Mouse (Mus musculus) heart, adult 11 months (tissue): ENCODE measurements around the gene Nek2.

Source experiments
- DNase-seq: peaks from one replicate; pipeline ENCODE4 v3.0.0; 2022

The Nek2 gene

DNA sequence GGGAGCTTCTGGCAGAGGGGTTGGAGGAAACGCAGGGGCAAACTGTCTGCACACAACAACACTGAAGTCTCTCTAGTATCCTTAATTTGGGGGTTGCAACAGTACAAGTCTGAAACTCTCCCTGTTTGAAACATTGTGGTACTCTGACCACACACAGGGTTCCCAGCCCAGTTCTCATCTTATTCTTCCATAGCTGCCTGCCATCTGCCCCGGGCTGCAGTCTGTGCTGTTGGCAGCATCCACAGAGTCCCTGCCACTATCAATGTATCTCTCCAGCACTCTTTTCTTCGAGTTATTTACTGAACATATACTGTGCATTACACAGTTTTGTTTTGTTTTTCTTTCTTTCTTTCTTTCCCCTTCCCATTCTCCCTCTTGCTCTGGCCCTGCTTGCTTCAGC lies 4.6 kb upstream of the Nek2 start:
- no peak for DNase-seq

DNA sequence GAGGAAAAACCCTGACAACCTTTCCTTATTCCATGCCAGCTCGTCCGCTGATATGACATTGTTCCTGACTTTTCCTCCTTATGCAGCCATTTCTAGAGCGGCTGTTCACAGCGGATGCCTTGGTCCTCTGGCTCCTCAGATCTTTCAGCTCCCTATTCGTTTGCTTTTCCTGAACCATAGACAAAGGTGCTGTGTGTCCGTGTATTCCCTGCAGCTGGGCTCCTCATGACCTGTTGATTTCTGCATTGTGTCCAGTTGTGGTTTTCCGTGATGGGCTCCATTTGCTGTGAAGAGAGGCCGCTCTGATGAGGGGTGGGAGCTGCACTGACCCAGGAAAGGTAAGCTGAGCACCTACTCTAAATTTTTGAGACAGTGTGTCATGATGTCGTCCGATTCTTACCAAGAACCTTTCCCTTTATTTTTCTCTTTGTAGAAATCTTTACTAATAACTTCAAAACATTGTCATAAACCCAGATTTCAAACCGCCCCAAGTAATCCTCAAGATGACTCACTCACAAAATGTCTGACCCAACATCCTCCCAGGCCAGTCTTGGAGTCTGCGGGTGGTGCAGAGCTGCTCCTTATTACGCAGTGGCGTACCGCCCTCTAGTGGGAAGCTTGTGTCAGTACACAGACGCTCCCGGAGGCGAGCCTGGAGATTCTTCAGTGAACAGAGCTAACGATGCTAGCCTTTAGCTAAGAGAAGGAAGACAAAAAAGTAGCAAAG lies 3.7 kb upstream of the Nek2 start:
- peak; percentile 98 for DNase-seq

DNA sequence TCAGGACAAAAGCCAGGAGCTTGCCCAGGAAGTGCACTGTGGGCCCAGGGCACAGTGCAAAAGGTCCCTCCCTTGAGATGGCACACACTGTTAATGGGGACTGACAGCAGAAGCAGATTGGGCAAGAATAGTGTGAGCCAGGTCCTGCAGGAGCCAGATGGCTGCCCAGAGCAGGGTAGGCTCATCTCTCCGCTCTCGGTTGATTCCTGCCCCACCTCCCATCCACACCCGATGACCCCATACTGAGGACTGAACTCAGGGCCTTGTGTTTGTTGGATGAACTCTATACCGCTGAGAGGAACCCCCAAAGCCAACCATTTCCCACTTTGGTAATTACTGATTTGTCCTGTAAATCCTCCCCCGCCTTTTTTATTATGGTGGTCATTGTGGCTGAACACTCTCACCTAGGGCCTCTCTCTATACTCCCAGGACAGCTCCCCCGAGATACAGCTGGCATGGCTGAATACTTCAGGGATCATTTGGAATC lies 3.1 kb upstream of the Nek2 start:
- peak; percentile 92 for DNase-seq

DNA sequence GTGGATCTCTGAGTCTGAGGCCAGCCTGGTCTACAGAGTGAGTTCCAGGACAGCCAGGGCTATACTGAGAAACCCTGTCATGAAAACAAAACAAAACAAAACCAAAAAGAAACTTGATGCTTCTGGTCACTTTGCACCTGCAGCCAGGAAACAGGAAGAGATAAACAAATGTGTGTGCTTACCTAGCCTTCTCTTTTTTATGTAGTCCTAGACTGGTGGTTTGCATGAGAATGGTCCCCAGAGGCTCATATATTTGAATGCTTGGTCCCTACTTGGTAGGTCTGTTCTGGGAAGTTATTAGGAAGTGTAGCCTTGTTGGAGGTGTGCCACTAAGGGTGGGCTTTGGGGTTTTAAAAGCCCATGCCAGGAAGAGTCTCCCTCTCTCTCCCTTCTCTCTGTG lies 2.2 kb upstream of the Nek2 start:
- no peak for DNase-seq

DNA sequence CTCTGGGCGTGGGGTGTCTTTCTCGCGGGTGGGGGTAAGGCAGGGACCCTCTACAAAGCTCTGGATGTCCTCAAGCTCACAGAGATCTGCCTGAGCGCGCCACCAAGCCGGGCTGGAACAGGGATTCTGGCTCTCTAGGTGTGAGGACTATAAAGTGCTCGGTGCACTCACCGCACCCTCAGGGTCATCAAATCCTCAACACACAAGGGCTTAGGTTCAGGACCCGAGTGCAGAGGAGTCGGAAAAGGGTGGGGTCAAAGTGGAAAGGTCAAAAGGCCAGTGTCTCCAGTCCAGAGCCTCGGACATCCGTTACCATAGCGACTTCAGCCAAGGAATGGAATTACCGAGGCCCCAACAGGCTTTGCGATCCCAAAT lies 306 bp upstream of the Nek2 start:
- no peak for DNase-seq

DNA sequence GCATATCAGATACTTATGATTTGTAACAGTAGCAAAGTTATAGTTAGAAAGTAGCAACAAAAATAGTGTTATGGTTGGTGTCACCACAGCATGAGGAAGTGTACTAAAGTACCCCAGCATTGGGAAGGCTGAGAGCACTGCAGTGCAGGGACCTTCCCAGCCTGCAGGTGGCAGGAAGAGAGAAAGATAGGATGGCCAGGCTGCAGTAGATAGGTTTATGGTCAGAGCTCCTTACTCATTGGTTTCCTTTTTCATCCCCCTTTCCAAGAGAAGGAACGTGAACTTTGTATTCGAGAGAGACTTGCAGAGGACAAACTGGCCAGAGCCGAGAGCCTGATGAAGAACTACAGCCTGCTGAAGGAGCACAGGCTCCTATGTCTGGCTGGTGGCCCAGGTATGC lies 7.9 kb downstream of the Nek2 start:
- DNase-seq = no peak

- DNase-seq = no peak
These were observed 12.2 kb downstream of the Nek2 start for GRCm38 (mm10) chr1:191833396-191833795.

DNA sequence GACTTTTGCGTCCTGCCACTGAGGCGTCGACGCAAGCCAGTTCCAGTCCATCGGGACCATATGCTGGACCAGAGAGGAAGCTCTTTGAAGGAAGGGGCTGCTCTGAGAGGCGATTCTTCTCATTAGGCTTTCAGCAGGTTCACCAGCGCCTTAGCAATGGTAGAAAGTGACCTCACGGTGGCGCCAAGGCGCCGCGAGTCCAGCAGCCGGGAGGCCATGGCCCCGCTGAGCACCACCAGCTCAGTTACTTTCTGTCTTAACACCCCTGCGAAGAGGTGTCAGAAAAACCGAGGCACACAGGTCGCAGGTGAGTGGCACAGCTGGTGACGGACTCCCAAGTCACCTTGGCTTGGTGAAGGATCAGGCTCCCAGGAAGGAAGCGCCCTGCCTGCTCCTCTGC lies 13.6 kb downstream of the Nek2 start:
- DNase-seq = peak; percentile 96

DNA sequence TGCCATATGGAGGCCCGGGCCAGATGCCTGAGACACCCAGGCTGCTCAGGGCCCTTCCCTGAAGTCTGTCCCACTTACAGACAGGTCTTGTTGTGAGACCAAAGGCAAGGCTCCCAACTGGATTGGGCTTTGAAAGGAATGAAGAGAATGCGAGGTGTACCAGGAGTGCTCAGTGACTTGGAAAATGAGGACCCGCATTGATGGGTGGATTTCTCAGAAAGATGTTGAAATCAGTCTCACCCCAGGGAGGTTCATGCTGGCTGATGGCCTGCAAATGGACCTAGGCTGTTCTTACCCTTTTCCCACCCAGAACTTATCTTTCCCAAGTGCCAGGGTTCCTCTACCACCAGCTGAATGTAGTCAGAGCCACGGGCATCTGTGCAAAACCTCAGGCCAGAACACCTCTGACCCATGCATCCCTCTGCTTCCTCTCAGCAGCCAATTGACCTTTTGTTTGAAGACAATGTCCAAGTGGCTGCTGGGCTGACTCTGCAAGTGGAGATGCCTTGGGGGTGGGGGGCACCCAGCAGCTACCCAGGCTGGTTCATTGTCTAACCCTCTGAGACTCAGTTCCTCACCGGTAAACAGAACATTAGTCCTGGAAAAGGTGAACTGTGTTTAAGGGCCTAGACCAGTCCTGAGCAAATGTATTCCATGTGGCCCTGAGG lies 15.2 kb downstream of the Nek2 start:
- DNase-seq = no peak

GRCm38 (mm10) chr1:191837691-191838090 lies 16.4 kb downstream of the Nek2 start:
- no peak for DNase-seq

- DNase-seq = peak; percentile 88
These were observed 17.9 kb downstream of the Nek2 start for GRCm38 (mm10) chr1:191838994-191839741.

DNA sequence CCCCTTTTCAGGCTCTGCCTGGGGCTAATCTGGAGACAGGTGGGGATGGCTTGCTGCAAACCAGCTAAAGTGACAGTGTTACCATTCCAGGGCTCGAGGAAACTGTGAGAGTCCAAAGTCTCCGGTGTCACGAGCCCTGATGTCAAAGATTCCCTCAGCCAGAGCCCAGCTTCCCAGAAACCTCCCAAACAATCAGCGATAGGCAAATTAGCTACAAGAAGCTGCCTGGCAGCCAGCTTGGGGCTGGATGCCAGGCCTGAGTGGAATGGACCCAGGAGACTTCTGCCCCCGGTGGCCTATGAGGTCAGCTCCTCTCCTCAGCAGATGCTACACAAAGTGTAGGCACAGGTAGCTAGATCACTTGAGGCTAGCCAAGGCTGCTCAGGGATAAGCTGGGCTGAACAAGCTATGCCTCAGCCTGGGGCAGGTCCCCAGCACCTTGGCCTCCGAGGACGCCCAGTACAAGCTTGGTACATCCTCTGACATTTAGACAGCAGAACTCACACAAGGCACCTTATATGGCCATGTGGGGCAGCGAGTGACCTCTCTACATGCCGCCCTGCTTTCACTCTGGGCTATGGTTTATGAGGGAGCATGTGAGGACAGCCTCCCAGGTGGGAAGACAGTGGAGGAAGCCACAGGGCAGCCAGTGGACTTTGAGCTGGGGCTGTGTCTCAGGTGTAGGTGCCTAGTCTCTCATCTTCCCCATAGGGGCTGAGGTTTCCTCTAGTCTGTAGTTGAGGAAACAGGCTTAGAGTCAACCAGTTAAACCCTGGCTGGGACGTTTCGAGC lies 19.7 kb downstream of the Nek2 start:
- no peak for DNase-seq

DNA sequence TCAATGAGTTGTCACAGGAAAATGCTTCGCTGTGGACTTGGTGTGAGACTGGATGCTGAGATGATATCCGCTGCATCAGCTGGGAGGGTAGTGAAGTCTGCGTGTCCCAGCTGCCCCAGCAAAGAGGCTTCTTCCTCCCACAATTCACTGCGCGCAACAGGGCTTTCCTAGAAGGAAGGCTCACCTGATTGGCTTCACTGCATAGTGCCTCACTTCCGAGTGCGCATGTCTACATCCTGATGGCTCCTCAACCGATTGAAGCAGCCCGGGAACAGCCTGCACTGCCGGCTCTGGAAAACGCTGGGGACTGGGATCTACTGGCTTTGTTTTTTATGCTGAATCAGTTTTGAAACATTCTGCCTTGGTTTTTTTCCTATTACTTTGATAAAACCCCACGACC lies 21.0 kb downstream of the Nek2 start:
- DNase-seq = no peak

DNA sequence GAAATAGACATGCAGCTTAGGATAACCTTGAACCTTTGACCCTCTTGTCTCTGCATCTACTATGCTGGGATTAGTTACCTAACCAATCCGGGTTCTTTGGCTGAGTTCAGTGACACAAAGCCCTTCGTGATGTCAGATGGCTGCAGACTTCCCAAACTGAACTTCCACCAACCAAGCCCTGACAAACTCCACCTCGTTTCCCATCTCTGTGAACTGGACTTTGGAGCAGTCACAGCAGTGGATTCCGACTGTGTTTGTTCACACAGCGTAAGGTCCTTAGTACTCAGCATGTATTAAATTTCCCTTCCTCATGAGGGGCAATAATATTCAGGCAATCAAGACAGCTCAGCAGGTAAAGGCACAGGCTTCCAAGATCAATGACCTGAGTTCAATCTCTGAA lies 25.4 kb downstream of the Nek2 start:
- DNase-seq = no peak

- no peak for DNase-seq
These were observed 28.3 kb downstream of the Nek2 start for GRCm38 (mm10) chr1:191849501-191849900.

GRCm38 (mm10) chr1:191853442-191853841 lies 32.2 kb downstream of the Nek2 start:
- DNase-seq = no peak

DNA sequence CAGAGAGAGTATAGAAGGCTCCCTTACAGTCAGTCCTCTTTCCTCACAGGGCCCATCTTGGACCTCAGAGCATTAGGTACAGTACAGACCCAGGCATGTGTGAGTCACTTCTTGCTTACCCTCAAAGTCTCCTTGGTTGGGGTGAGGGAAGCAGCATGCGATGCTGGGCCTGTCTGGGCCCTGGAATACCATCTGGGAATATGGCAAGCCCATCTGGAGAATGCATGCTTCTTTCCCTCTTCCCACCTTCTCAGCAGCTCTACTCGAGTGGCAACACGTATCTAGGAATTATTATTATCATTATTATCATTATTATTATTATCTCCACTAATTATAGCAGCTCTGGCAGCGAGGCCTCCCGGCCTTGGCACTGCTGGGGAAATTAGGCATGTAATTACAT lies 33.5 kb downstream of the Nek2 start:
- DNase-seq = no peak

DNA sequence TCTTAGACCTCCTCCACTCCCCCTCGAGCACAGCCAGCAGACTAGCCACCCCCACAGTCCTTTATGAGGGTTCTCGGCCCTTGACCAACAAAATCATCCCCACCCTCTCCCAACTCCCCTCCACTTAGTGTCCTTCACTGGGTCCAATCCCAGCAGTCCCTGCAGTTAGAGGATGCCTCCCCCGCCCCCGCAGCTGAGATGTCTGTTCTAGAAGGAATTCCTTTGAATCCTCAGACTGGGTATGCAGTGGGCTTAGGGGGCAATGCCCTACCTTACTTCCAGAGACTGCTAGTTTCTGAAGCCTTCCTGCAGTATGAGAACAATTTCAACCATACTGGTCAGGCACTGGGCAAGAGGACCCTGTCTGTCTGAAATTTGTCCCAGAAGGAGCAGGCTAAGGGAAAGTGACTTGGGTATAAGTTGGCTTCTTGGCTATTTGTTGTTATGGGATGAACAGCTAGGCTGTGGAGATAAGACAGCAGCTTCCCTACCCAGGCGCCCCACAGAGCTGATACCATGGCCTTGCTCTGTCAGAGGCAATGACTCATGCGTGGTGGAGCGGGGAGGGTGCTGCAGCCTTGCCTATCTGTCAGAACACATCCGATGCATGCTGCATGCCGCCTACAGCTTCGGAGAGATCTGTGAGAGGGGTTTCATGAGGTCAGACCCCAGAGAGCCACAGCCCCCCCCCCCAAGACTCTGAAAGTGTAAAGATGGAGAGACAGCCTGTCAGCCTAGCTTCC lies 34.1 kb downstream of the Nek2 start:
- no peak for DNase-seq

DNA sequence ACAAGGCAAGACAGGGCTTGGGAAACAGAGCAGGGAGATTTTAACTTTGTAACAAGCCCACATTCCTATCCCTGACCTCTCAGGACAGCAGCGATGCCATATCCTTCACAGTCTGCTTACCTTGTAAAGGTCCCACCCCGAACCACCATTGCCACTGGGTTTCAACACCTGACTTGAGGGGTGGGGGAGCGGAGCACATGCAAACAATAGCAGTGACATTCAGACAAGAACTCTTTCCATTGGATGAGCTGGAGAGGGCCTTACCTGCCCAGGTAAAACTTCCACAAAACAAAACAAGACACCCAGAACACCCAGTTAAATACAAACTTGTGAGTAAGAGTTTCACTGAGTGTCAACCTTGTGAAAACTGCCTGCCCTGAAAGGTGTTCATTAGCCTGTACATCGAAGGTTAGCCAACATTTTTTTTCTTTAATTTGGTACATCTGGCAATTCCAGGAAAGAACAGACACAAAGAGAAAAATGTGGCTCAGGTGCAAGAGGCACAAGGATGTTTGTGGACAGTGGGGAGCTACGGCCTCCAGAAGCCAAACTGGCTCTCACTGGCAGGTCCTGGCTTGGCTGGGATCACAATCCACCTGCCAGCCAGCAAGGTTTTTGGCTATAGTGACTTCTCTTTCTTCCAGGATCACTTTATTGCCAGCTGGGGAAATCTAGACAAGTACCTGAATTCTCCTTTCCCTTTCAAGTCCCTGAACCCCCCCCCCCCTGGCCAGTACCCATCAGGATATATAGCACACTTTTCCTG lies 35.8 kb downstream of the Nek2 start:
- DNase-seq = no peak

GRCm38 (mm10) chr1:191858136-191858535 lies 36.9 kb downstream of the Nek2 start:
- no peak for DNase-seq

DNA sequence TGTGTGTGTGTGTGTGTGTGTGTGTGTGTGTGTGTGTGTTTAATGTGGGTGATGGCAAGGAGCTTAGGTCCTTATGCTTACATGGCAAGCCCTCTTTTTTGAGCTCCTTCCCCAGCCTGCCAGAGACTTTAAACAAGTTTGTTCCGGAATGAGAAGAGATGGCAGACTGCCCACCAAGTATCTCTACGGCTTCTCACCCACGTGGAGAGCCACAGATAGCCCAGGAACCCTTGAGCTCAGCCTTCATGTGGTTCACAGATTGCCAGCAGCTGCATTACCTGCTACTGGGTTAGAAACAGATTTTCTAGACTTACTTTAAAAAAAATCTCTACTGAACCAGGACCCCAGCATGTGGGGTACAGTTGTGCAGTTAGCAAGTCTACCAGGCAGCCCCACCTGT lies 38.6 kb downstream of the Nek2 start:
- DNase-seq = no peak

GRCm38 (mm10) chr1:191861247-191861646 lies 40.0 kb downstream of the Nek2 start:
- DNase-seq = no peak
